In the genomic region with DNA sequence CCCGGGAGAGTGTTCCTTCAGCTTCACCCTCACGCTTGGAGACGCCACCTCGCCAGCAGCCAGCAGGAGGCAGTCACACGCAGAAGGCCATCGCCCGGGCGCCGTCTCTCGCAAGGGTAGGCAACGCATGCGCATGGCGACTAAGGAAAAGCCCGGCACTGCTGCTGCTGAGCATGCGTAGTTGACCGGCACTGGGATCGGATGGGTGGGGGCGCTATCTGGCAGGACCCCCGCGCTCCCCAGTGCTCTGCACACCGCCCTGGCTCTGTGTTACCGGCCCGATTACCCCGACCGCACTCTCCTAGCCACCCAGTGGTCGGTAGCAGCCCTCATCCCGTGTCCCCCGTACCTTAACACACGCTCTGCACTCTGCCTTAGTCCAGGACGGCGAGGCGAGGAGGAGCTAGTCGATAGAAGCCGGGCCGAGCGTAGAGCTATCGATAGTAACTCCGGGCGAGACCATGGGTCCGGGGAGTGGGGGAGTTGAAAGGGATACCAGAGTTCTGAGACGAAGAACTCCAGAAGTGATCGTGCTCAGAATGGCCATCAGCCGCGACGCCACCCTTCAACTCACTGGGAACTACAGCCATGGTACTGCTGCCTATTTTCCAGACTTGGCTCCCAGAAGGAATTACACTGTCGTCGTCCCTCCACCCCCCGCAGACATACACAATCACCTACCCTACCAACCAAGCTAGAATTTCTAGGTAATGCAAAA, we compare ENCODE assay signal across 8 mouse cellular contexts. TPM values are rescaled to one million over a fixed set of nuclear protein-coding genes. Genes with fewer than 3 reads are reported as not detected.
DNase-seq lines count a peak whose midpoint lies in the region; ATAC-seq and TF ChIP-seq lines count a peak whose summit lies in the region.

A gene (minus strand): TSS at position 416 of the 718 bp plus-strand sequence.

- peaks cover 9% of the 10 kb centered on the region; the same call in 1 of the 2 replicates for H3K4me1 ChIP-seq in heart, embryonic 11.5 days (ENCODE audit: control insufficient read depth, insufficient read depth, low read length)
- H3K4me1 ChIP-seq in kidney, embryonic 16.5 days (ENCODE audit: insufficient read depth, low read length) = peaks cover 23% of the 10 kb centered on the region
- peaks cover 6% of the 10 kb centered on the region; the same call in 1 of the 2 replicates for H3K4me1 ChIP-seq in liver, adult 2 months (ENCODE audit: control insufficient read depth, insufficient read depth, low read length)

- peak within 1 kb of the TSS; percentile 26 for H3ac ChIP-seq in myocyte (ENCODE audit: control insufficient read depth, insufficient read length)

- peaks cover 20% of the 10 kb centered on the region for H3K36me3 ChIP-seq in heart, embryonic 11.5 days (ENCODE audit: control insufficient read depth, insufficient read depth, low read length)
- peaks cover 28% of the 10 kb centered on the region; the same call in 1 of the 2 replicates for H3K36me3 ChIP-seq in kidney, embryonic 16.5 days (ENCODE audit: insufficient read depth, low read length)
- no peaks in the 10 kb centered on the region; the same call in 1 of the 2 replicates for H3K36me3 ChIP-seq in liver, adult 2 months (ENCODE audit: control insufficient read depth, insufficient read depth, low read length)
- peaks cover 18% of the 10 kb centered on the region for H3K36me3 ChIP-seq in myocyte (ENCODE audit: control insufficient read depth, insufficient read depth)
- H3K36me3 ChIP-seq in splenic B cell, adult 2 months (ENCODE audit: control insufficient read depth, insufficient read depth, low read length, poor library complexity, severe bottlenecking) = peaks cover 8% of the 10 kb centered on the region

- no peaks in the 10 kb centered on the region for H3K27me3 ChIP-seq in heart, embryonic 11.5 days (ENCODE audit: control insufficient read depth, insufficient read depth, low read length)
- H3K27me3 ChIP-seq in kidney, embryonic 16.5 days (ENCODE audit: insufficient read depth, low read length) = no peaks in the 10 kb centered on the region
- H3K27me3 ChIP-seq in liver, adult 2 months (ENCODE audit: control insufficient read depth, insufficient read depth, low read length) = no peaks in the 10 kb centered on the region
- no peaks in the 10 kb centered on the region for H3K27me3 ChIP-seq in myocyte (ENCODE audit: control insufficient read depth, insufficient read depth, insufficient read length)
- H3K27me3 ChIP-seq in splenic B cell, adult 2 months (ENCODE audit: control insufficient read depth, insufficient read depth, low read length, poor library complexity, severe bottlenecking) = no peaks in the 10 kb centered on the region; the same call in 1 of the 2 replicates

- H3K4me3 ChIP-seq in heart, embryonic 11.5 days (ENCODE audit: low read depth, low read length) = peak within 1 kb of the TSS; percentile 74
- H3K4me3 ChIP-seq in kidney, embryonic 16.5 days (ENCODE audit: low read length) = peak within 1 kb of the TSS; percentile 79
- peak within 1 kb of the TSS; percentile 80 for H3K4me3 ChIP-seq in liver, adult 2 months (ENCODE audit: insufficient read depth, low read depth, low read length)
- peak within 1 kb of the TSS; percentile 56 for H3K4me3 ChIP-seq in myocyte

- TF ChIP-seq CTCF in liver, adult 2 months (IDR thresholded peaks at IDR 0.05; ENCODE audit: low read depth, low read length) = peak; percentile 90

- peak; percentile 64 for TF ChIP-seq POLR2A in liver, adult 2 months (IDR thresholded peaks at IDR 0.05; ENCODE audit: extremely low read depth, insufficient read depth, low read length)
- peak; percentile 88 for TF ChIP-seq POLR2A in myocyte (IDR thresholded peaks at IDR 0.05; ENCODE audit: insufficient read length, low read depth)

- H3K9me3 ChIP-seq in heart, embryonic 11.5 days (replicated peaks; ENCODE audit: control insufficient read depth, low read length) = no peaks in the 10 kb centered on the region
- H3K9me3 ChIP-seq in kidney, embryonic 16.5 days (ENCODE audit: low read length) = no peaks in the 10 kb centered on the region

- peak; percentile 95 to 97 for DNase-seq in B cell, adult 2 months
- peak; percentile 98 for DNase-seq in brain, adult 2 months (ENCODE audit: low read depth, low spot score)
- peak; percentile 83 for DNase-seq in liver, adult 2 months (ENCODE audit: extremely low read depth, low read depth, low spot score)
- DNase-seq in splenic B cell, adult 2 months (ENCODE audit: low read depth, low spot score) = peak; percentile 97

- H3K9ac ChIP-seq in heart, embryonic 11.5 days (ENCODE audit: low read depth, low read length) = peak within 1 kb of the TSS; percentile 87
- peak within 1 kb of the TSS; percentile 89 for H3K9ac ChIP-seq in kidney, embryonic 16.5 days (replicated peaks; ENCODE audit: low read length)
- peak within 1 kb of the TSS; percentile 92 for H3K9ac ChIP-seq in liver, adult 2 months (ENCODE audit: low read depth, low read length)

- no peaks in the 10 kb centered on the region for H3K79me2 ChIP-seq in liver, adult 2 months (ENCODE audit: control insufficient read depth, insufficient read depth, low read length)
- peaks cover 6% of the 10 kb centered on the region for H3K79me2 ChIP-seq in myocyte (ENCODE audit: control insufficient read depth, insufficient read depth)

- peak; percentile 91 for ATAC-seq in erythroblast, adult 5-6 weeks (replicated peaks; ENCODE audit: low FRiP score, poor library complexity, severe bottlenecking)
- peak; percentile 90 for ATAC-seq in heart, embryonic 11.5 days (replicated peaks; ENCODE audit: insufficient number of reproducible peaks, low FRiP score, low TSS enrichment)
- peak; percentile 92 for ATAC-seq in kidney, embryonic 16.5 days (ENCODE audit: low FRiP score, low TSS enrichment)

- WGBS in heart, embryonic 11.5 days (ENCODE audit: insufficient replicate concordance) = under 1% methylated on average over 47 of the region's 48 CpGs
- under 1% methylated on average over 48 of the region's 48 CpGs for WGBS in kidney, embryonic 16.5 days
- under 1% methylated on average over 48 of the region's 48 CpGs for WGBS in liver, adult 2 months

- peak within 1 kb of the TSS; percentile 93 for H3K27ac ChIP-seq in heart, embryonic 11.5 days (ENCODE audit: low read depth, low read length)
- H3K27ac ChIP-seq in kidney, embryonic 16.5 days (ENCODE audit: low read length) = peak within 1 kb of the TSS; percentile 97
- H3K27ac ChIP-seq in liver, adult 2 months (replicated peaks; ENCODE audit: insufficient read depth, low read depth, low read length) = peak within 1 kb of the TSS; percentile 94

- H3K4me2 ChIP-seq in heart, embryonic 11.5 days = peak within 1 kb of the TSS; percentile 72
- peak within 1 kb of the TSS; percentile 62 for H3K4me2 ChIP-seq in kidney, embryonic 16.5 days (replicated peaks; ENCODE audit: low read depth, low read length)
- H3K4me2 ChIP-seq in myocyte (ENCODE audit: low read depth) = peak within 1 kb of the TSS; percentile 95

TF ChIP-seq in myocyte, 11 proteins besides CTCF, POLR2A, EP300 and RAD21:
- TF ChIP-seq SRF (IDR thresholded peaks at IDR 0.05; ENCODE audit: control insufficient read depth, insufficient read length, low read depth) (peak; percentile 77), CEBPB (IDR thresholded peaks at IDR 0.05; ENCODE audit: insufficient read depth, poor library complexity, severe bottlenecking) (0 out of 2 replicates have a peak, but pooled peaks have one; percentile 10), POLR2AphosphoS2 (IDR thresholded peaks at IDR 0.05; ENCODE audit: insufficient read length, low read depth) (peak; percentile 80), MAX (IDR thresholded peaks at IDR 0.05; ENCODE audit: low read depth) (no peak), USF1 (IDR thresholded peaks at IDR 0.05; ENCODE audit: low read depth) (no peak), MYOG (IDR thresholded peaks at IDR 0.05; ENCODE audit: control insufficient read depth in 1 of 3, insufficient read depth in 1 of 3, insufficient read length in 2 of 3, low read depth in 2 of 3) (no peak), MYOD1 (IDR thresholded peaks at IDR 0.05; ENCODE audit: control insufficient read depth in 1 of 3, insufficient read length in 2 of 3, low read depth in 2 of 3) (peak in 1 of 3 experiments; percentile 18)
TF ChIP-seq in myocyte: peak in this region for 4.

RNA-seq across cellular contexts. Expression of the gene that starts here (rescaled TPM):
- total RNA-seq in erythroblast, adult 5-6 weeks (2015; ENCODE audit: low replicate concordance) = 5.9 and 15.8 TPM in 2 replicates
- total RNA-seq in erythroblast, adult 5-6 weeks (2017; ENCODE audit: low replicate concordance) = 5.5 and 8.2 TPM in 2 replicates
- polyA plus RNA-seq in heart, embryonic 11.5 days (2014; fragmentation: Nextera tagmentation; extraction: Ambion mirVana) = 17.5 and 20.9 TPM in 2 replicates
- polyA plus RNA-seq in kidney, embryonic 16.5 days (2015; fragmentation: Nextera tagmentation; extraction: Ambion mirVana) = 39.3 and 40.2 TPM in 2 replicates
- total RNA-seq in liver, adult 2 months (2014; rRNA removed) = 3.5 and 3.9 TPM in 2 replicates
- 12.9 and 16.7 TPM in 2 replicates for polyA plus RNA-seq in liver, adult 2 months (2012; rRNA removed)
- 16.5 TPM for polyA plus RNA-seq in myocyte (2012; fragmentation: generic; extraction: Trizol)

Comparison
In these comparisons a context has a peak if more than half of its experiments do, and no peak if none do; other contexts are left out.
1. Peak in every context shown above with its lines: DNase-seq, ATAC-seq, H3K4me3 ChIP-seq and H3K27ac ChIP-seq.